Mouse (Mus musculus) thymus, postnatal 0 days (tissue): Measurements from ENCODE around the gene Ccno. TPM values are rescaled to one million over a fixed set of nuclear protein-coding genes. Genes with fewer than 3 reads are reported as not detected.

Experiments used
- DNase-seq: peaks from one replicate; pipeline ENCODE4 v3.0.0-alpha.2; 2015; ENCODE audit warnings: low spot score
- polyA plus RNA-seq: library from polyadenylated mRNA; unstranded; fragments of >200 nt; fragmentation: Nextera tagmentation; extraction: Ambion mirVana; gene quantifications from 2 replicates; pipeline ENCODE4 v1.2.1, GENCODE M21; 2015

Ccno gene
- 1.2 TPM in 2 replicates for polyA plus RNA-seq

GRCm38 (mm10) chr13:112987532-112987943 is at the start of gene Ccno:
TSS of gene Ccno (plus strand) at chr13:112987802.
- DNase-seq = peak; percentile 97

GRCm38 (mm10) chr13:112938130-112938529 is 49.5 kb upstream of the Ccno start:
- DNase-seq = no peak

GRCm38 (mm10) chr13:112941879-112942330 is 45.7 kb upstream of the Ccno start:
- peak; percentile 50 for DNase-seq

- DNase-seq = no peak
Observed at GRCm38 (mm10) chr13:112945312-112945711, 42.3 kb upstream of the Ccno start.

- no peak for DNase-seq
Observed at GRCm38 (mm10) chr13:112945900-112946299, 41.7 kb upstream of the Ccno start.

- DNase-seq = no peak
Observed at GRCm38 (mm10) chr13:112954067-112954466, 33.5 kb upstream of the Ccno start.

GRCm38 (mm10) chr13:112963081-112963480 is 24.5 kb upstream of the Ccno start:
- no peak for DNase-seq

- DNase-seq = no peak
Observed at GRCm38 (mm10) chr13:112964421-112964820, 23.2 kb upstream of the Ccno start.

GRCm38 (mm10) chr13:112967267-112967666 is 20.3 kb upstream of the Ccno start:
- no peak for DNase-seq

- no peak for DNase-seq
Observed at GRCm38 (mm10) chr13:112976720-112977119, 10.9 kb upstream of the Ccno start.

- no peak for DNase-seq
Observed at GRCm38 (mm10) chr13:112985605-112986450, 1.8 kb upstream of the Ccno start.

- peak; percentile 23 for DNase-seq
Observed at GRCm38 (mm10) chr13:112986451-112986950, 1.1 kb upstream of the Ccno start.

GRCm38 (mm10) chr13:112987991-112988390 is 389 bp downstream of the Ccno start:
- DNase-seq = no peak

- no peak for DNase-seq
Observed at GRCm38 (mm10) chr13:112988866-112989265, 1.3 kb downstream of the Ccno start.

- no peak for DNase-seq
Observed at GRCm38 (mm10) chr13:112989541-112989940, 1.9 kb downstream of the Ccno start.

- DNase-seq = no peak
Observed at GRCm38 (mm10) chr13:112990346-112990745, 2.7 kb downstream of the Ccno start.

- DNase-seq = peak; percentile 25
Observed at GRCm38 (mm10) chr13:112993531-112994152, 6.0 kb downstream of the Ccno start, which contains the start of gene Mcidas. TSS of gene Mcidas (plus strand) at chr13:112993845.

GRCm38 (mm10) chr13:112994191-112994590 is 6.6 kb downstream of the Ccno start:
- peak; percentile 70 for DNase-seq

- DNase-seq = no peak
Observed at GRCm38 (mm10) chr13:112996407-112996806, 8.8 kb downstream of the Ccno start.

- DNase-seq = no peak
Observed at GRCm38 (mm10) chr13:112997369-112997768, 9.8 kb downstream of the Ccno start.

- DNase-seq = peak; percentile 32
Observed at GRCm38 (mm10) chr13:112998427-112999201, 11.0 kb downstream of the Ccno start.
